ENCODE assay signal across 10 mouse cellular contexts in the genomic region with DNA sequence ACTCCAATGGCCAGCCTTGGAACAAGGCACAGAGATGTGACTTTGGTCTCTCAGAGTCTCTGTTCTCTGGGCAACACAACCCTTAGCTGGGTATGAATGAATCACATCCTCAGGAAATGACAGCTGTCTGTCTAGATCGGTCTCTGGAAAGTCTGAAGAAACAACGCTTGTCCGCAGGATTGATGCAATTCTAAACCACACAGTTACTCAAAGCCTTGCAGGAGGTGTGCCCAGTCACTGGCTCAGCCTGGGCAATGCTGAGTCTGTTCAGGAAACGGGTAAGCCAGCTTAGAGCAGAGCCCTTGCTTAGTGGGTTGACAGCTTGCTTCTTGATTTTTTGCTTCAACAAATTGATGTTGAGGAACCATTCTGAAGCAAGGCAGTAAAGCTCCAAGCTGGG. TPM values are rescaled to one million over a fixed set of nuclear protein-coding genes. Genes with fewer than 3 reads are reported as not detected.
DNase-seq lines count a peak whose midpoint lies in the region; ATAC-seq lines count a peak whose summit lies in the region.
"Had no signal": no experiment of that assay in that cellular context is flagged by ENCODE, and none has a peak within 500 bp of the region (broad histone marks: within the 10 kb centered on the region; RNA-seq: fewer than 3 reads in every experiment).

No protein-coding gene starts in this region.

- ATAC-seq in liver, embryonic 13.5 days (ENCODE audit: low read depth) = peak; percentile 34; the same call in 1 of the 2 replicates
- ATAC-seq in liver, embryonic 11.5 days (replicated peaks; ENCODE audit: low FRiP score) = no peak
- peak; percentile 54 for ATAC-seq in activated CD4-positive, CD25-positive, alpha-beta regulatory T cell, adult 4 months
- peak; percentile 51 for ATAC-seq in liver, embryonic 16.5 days (ENCODE audit: low read depth)
- peak; percentile 93 for ATAC-seq in neutrophil, adult 5-6 weeks (ENCODE audit: extremely low read depth, insufficient number of reproducible peaks, low FRiP score, poor library complexity, severe bottlenecking)
- ATAC-seq: midbrain, embryonic 16.5 days had no signal

- H3K9ac ChIP-seq in liver, embryonic 13.5 days = no peak overlapping the region
- H3K9ac ChIP-seq in liver, embryonic 11.5 days (ENCODE audit: low read depth, low read length) = no peak overlapping the region
- H3K9ac ChIP-seq in liver, embryonic 16.5 days (ENCODE audit: low read depth, low read length) = no peak overlapping the region
- H3K9ac ChIP-seq: lung, embryonic 15.5 days had no signal

- H3K9me3 ChIP-seq in liver, embryonic 13.5 days (replicated peaks) = no peaks in the 10 kb centered on the region
- no peaks in the 10 kb centered on the region for H3K9me3 ChIP-seq in liver, embryonic 11.5 days (ENCODE audit: control insufficient read depth, low read length)
- no peaks in the 10 kb centered on the region for H3K9me3 ChIP-seq in liver, embryonic 16.5 days (replicated peaks; ENCODE audit: control insufficient read depth, low read length)
- H3K9me3 ChIP-seq: lung, embryonic 15.5 days had no signal

- WGBS in liver, embryonic 13.5 days (ENCODE audit: insufficient replicate concordance) = 20% methylated on average over 4 of the region's 4 CpGs
- 41% methylated on average over 4 of the region's 4 CpGs for WGBS in liver, embryonic 11.5 days
- WGBS in liver, embryonic 16.5 days (ENCODE audit: insufficient replicate concordance) = 17% methylated on average over 4 of the region's 4 CpGs

- no peaks in the 10 kb centered on the region for H3K36me3 ChIP-seq in liver, embryonic 13.5 days
- H3K36me3 ChIP-seq in liver, embryonic 11.5 days (ENCODE audit: control insufficient read depth, insufficient read depth, low read length) = no peaks in the 10 kb centered on the region
- H3K36me3 ChIP-seq in liver, embryonic 16.5 days (ENCODE audit: control insufficient read depth, insufficient read depth) = no peaks in the 10 kb centered on the region
- H3K36me3 ChIP-seq: lung, embryonic 15.5 days had no signal

- no peak overlapping the region for H3K4me2 ChIP-seq in liver, embryonic 13.5 days
- no peak overlapping the region for H3K4me2 ChIP-seq in liver, embryonic 11.5 days
- H3K4me2 ChIP-seq in liver, embryonic 16.5 days (ENCODE audit: low read depth, low read length) = no peak overlapping the region
- H3K4me2 ChIP-seq: lung, embryonic 15.5 days had no signal

- no peak for DNase-seq in liver, embryonic 13.5 days
- no peak for DNase-seq in liver, embryonic 11.5 days (ENCODE audit: low spot score)
- DNase-seq in urinary bladder, adult 2 months (ENCODE audit: low spot score) = no peak
- DNase-seq in cerebellum, postnatal 14 days = no peak
- no peak for DNase-seq in thymus, adult 18-20 months

- H3K4me3 ChIP-seq in liver, embryonic 13.5 days (replicated peaks) = no peak overlapping the region
- H3K4me3 ChIP-seq in liver, embryonic 11.5 days (ENCODE audit: low read depth, low read length) = no peak overlapping the region
- no peak overlapping the region for H3K4me3 ChIP-seq in liver, embryonic 16.5 days (ENCODE audit: low read depth, low read length)
- H3K4me3 ChIP-seq: lung, embryonic 15.5 days had no signal

- no peaks in the 10 kb centered on the region for H3K27me3 ChIP-seq in liver, embryonic 13.5 days
- no peaks in the 10 kb centered on the region for H3K27me3 ChIP-seq in liver, embryonic 11.5 days (replicated peaks; ENCODE audit: control insufficient read depth, insufficient read depth, low read length)
- H3K27me3 ChIP-seq in liver, embryonic 16.5 days (ENCODE audit: control insufficient read depth, insufficient read depth, low read depth, low read length) = no peaks in the 10 kb centered on the region
- H3K27me3 ChIP-seq: lung, embryonic 15.5 days had no signal

- no peaks in the 10 kb centered on the region; the same call in 1 of the 2 replicates for H3K4me1 ChIP-seq in liver, embryonic 13.5 days (replicated peaks)
- no peaks in the 10 kb centered on the region for H3K4me1 ChIP-seq in liver, embryonic 11.5 days (replicated peaks; ENCODE audit: control insufficient read depth, insufficient read depth, low read length)
- H3K4me1 ChIP-seq in liver, embryonic 16.5 days (ENCODE audit: control insufficient read depth, low read depth, low read length) = no peaks in the 10 kb centered on the region
- H3K4me1 ChIP-seq: lung, embryonic 15.5 days had no signal

- H3K27ac ChIP-seq in liver, embryonic 13.5 days = no peak overlapping the region
- H3K27ac ChIP-seq in liver, embryonic 11.5 days (ENCODE audit: low read depth, low read length) = no peak overlapping the region
- H3K27ac ChIP-seq in liver, embryonic 16.5 days (ENCODE audit: low read length) = no peak overlapping the region
- H3K27ac ChIP-seq: lung, embryonic 15.5 days had no signal

RNA-seq across cellular contexts. Expression of gene Nt5e, which starts 53.7 kb away (rescaled TPM):
- polyA plus RNA-seq in liver, embryonic 13.5 days (2015; fragmentation: Nextera tagmentation; extraction: Ambion mirVana) = 6.5 and 8.6 TPM in 2 replicates
- polyA plus RNA-seq in liver, embryonic 11.5 days (2014; fragmentation: Nextera tagmentation; extraction: Ambion mirVana) = 6.3 and 7.3 TPM in 2 replicates
- 100 to 1,000 TPM; 168 to 186 TPM for polyA plus RNA-seq in activated CD4-positive, CD25-positive, alpha-beta regulatory T cell, adult 4 months (2017; shearing (Covaris generic))
- 11.6 and 12.0 TPM in 2 replicates for polyA plus RNA-seq in liver, embryonic 16.5 days (2015; fragmentation: Nextera tagmentation; extraction: Ambion mirVana)
- total RNA-seq in neutrophil, adult 5-6 weeks (2017) = 9.9 and 14.9 TPM in 2 replicates
- polyA plus RNA-seq in urinary bladder, adult 2 months (2012; rRNA removed) = 42.1 and 46.8 TPM in 2 replicates
